Mouse (Mus musculus) stomach, postnatal 0 days (tissue): Measurements from ENCODE around the gene Pitx2.

ENCODE experiments used
- CTCF ChIP-seq: IDR thresholded peaks from 2 replicates; pipeline ENCODE4 v1.5.1; 2016; ENCODE audit warnings: antibody characterized with exemption, low read depth, mild to moderate bottlenecking, moderate library complexity
- EP300 ChIP-seq: optimal IDR thresholded peaks from 2 replicates; pipeline ENCODE3; 2016; ENCODE audit warnings: antibody characterized with exemption

- no peak for TF ChIP-seq CTCF
- TF ChIP-seq EP300 = no peak
Measured at GRCm38 (mm10) chr3:129151096-129151685, 48.5 kb upstream of the Pitx2 start.
